Mouse (Mus musculus) ES-Bruce4 (cell line): Measurements from ENCODE around the gene Lsp1.

Experiments
- CTCF ChIP-seq: IDR thresholded peaks from one replicate; pipeline ENCODE4 v1.8.1; 2011; ENCODE audit warnings: low read depth, low read length
- EP300 ChIP-seq: IDR thresholded peaks from 2 replicates; pipeline ENCODE4 v1.6.1; 2011; ENCODE audit warnings: low read depth, low read length; ENCODE audit not compliant: insufficient read depth
- POLR2A ChIP-seq: IDR thresholded peaks from one replicate; pipeline ENCODE4 v1.8.1; 2011; ENCODE audit warnings: low read length; ENCODE audit not compliant: insufficient read depth

- TF ChIP-seq EP300: no peak
- TF ChIP-seq CTCF: no peak
- TF ChIP-seq POLR2A: no peak
These were observed 36.2 kb downstream of the Lsp1 start for GRCm38 (mm10) chr7:142496800-142497199.
